Mouse (Mus musculus): Measurements from ENCODE around the gene Olfr1537.

Gene Olfr1537

DNA sequence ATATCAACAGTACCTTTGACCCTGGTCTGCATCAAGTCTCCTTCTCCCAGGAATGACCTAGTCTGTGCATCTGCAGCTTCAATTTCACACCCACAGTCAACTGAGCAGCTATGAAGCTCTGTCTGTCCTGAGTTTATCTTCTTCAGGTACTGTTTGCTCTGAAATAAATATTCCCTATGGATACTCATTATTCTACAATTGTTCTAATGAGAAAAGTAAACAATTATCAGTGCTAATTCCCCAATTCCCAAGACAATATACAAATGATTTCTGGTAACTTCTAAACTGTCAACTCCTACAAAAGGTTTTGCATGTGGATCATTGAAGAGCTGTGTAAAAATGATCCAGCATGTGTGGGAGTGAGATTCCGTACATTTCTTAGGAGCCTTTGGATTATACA is at the start of gene Olfr1537:
TSS of gene Olfr1537 (minus strand) at position 101 of the 400 bp plus-strand sequence.
- DNase-seq (ENCODE audit: low read depth, low spot score) = no peak

DNA sequence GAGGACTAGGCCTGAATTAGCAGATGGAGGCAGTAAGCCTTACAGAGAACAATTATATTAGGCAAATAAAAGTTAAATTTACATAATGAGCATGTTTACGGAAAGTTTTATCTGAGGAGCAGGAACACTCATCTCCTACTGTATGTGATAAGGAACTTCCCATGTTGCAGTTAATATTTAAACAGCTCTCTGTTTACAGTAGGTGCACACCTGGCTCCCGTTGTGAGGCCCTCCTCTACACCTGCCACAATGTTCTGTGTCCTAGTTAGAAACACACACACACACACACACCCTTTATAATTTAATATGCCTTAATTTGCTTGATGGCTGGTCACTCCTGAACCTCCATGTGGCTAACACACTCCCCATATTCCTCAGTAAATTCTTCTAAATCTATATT is 37.3 kb upstream of the Olfr1537 start:
- DNase-seq (ENCODE audit: low read depth, low spot score) = no peak

DNA sequence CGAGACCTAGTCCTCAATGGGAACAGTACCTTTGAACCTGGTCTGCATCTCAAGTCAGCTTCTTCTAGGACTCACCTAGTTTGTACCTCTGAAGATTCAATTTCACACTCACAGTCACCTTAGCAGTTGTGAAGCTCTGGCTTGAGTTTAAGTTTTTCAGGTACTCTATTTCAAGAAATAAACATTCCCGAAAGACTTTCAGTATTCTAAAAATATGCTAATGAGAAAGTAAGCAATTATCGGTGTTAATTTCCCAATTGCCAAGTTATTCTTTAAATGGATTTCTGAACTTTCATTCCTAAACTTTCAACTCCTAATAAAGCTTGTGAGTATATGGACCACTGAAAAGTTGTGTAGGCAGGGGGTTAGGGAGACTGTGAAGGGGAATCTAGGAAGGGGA is 26.9 kb upstream of the Olfr1537 start, which contains the start of gene Olfr945:
TSS of gene Olfr945 (minus strand) at position 101 of the 400 bp plus-strand sequence.
- DNase-seq (ENCODE audit: low read depth, low spot score) = no peak

DNA sequence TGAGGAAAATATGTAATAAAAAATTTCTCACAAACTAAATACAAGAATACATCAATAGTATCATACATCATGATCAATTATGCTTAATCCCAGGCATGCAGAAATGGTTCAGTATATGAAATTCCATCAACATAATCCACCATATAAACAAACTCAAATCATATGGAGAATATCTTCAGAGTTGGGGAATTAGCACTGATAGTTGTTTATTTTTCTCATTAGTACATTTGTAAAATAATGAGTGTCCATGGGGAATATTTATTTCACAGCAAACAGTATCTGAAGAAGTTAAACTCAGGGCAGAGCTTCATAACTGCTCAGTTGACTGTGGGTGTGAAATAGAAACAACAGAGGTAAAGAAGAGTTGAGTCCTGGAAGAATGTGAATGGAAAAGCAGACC is 48.2 kb downstream of the Olfr1537 start, which contains the start of gene Olfr944:
TSS of gene Olfr944 (plus strand) at position 301 of the 400 bp plus-strand sequence.
- DNase-seq (ENCODE audit: low read depth, low spot score) = no peak

Measured in 3T3-L1 (cell line).